Mouse (Mus musculus) ovary, adult 18-20 months (tissue): Measurements from ENCODE around the gene Sumf1.

Source experiments
- DNase-seq: peaks from one replicate; pipeline ENCODE4 v3.0.0; 2022; ENCODE audit warnings: low spot score, mixed read lengths

The Sumf1 gene

DNA sequence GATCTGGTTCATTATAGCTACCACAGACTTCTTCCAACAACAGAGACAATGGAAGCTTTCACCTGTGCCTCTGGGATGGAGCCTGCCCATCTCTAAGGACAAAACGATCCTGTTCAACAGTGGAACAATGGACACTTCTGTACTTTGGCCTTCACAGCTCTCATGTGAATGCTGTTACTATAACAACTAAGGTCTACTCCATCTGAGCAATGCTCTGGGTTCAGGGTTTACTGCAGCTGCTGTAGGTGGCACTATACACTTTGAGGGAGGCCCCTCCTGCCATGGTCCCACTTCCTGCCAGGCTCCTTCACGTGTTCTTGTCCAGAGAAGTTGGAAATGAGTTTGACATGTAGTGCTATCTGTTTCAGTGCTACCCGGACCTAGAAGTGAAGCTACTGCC is 36.9 kb downstream of the Sumf1 start:
- no peak for DNase-seq

- no peak for DNase-seq
Observed at GRCm38 (mm10) chr6:108146637-108147036, 38.7 kb downstream of the Sumf1 start.

DNA sequence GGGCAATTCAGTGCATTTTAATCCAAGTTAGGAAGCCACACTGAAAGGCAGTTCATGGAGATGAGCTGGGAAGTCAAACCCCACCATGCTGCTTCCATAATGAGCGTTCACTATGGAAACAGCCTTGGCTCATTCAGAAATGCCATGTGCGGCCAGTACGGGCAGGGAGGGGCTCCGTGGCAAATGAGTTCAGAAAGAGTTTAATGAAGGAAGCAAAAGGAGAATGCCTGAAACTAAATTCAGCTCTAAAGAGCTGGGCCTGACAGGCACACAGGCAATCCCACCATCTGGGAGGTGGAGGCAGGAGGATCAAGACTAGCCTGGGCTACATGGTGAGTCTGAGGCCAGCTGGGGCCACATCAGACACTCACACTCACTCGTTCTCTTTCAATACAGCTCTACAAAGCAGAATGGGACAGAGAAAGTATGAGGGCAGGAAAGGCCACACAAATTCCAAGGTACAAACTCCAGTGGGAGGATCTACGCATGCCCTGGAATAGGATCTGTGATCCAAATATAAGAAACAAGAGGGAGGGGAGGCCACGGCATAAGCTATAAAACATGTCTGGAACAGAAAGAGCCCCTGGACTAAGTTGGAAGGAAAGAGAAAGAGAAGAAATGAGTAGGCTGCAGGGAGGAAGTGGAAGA is 39.3 kb downstream of the Sumf1 start:
- no peak for DNase-seq

- no peak for DNase-seq
Observed at GRCm38 (mm10) chr6:108145241-108145640, 40.1 kb downstream of the Sumf1 start.

- no peak for DNase-seq
Observed at GRCm38 (mm10) chr6:108142796-108143195, 42.6 kb downstream of the Sumf1 start.

GRCm38 (mm10) chr6:108140722-108141490 is 44.5 kb downstream of the Sumf1 start:
- no peak for DNase-seq

DNA sequence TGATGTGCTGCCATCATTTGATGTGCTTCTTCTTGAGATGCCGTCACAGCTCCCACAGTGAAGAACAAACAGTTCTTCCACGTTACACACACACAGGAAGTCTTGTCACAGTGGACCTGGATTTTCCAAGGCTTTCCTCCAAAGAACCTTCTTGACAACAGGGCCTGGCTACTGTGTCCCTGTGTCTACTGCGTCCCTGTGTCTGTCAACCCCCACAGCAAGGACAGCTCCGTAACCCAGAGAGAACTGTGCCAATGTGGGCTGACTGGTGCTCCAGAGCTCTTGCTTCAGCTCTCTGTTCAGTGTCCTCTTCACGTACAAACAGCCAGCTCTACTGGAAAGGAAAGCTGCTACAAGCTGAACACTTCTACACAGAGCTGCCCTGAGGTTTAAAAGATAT is 48.4 kb downstream of the Sumf1 start:
- DNase-seq: no peak

DNA sequence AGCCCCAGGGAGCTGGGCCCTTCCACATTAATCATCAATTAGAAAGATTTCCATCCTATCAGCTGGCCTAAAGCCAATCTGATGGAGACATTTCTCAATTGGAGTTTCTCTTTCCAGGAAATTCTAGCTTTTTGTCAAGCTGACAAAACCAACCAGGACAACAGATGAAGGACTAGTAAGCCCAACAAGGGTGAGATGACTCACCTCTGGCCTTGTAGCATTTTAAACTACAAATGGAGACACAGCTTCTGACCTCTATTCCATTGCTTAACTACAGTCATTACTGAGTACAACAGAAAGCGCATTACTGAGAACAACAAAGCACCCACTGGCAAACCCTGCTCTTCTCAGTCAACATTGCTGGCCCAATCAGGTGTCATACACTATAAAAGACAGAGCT is 49.1 kb downstream of the Sumf1 start:
- DNase-seq: no peak

GRCm38 (mm10) chr6:108132268-108132935 is 53.0 kb downstream of the Sumf1 start:
- no peak for DNase-seq

- DNase-seq: no peak
Observed at GRCm38 (mm10) chr6:108130718-108131117, 54.7 kb downstream of the Sumf1 start.

GRCm38 (mm10) chr6:108126631-108127030 is 58.8 kb downstream of the Sumf1 start:
- no peak for DNase-seq

DNA sequence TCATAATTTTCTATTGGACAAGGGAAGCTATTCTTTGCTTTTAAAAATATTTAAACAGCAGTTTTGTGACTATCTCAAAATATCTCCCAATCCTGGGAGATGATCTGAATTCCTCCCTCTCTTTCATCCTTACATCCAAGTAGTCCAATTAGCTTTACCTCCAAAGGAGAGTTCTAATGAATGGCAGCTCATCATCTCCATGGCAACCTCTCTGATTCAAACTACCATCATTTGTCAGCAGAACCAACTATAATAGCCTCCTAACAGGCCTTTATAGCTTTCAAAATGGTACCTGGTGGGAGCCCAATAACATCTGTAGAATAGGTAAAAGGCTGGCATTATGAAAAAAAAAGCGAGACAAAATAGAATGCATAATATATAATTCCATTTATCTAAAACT is 59.9 kb downstream of the Sumf1 start:
- DNase-seq: no peak

DNA sequence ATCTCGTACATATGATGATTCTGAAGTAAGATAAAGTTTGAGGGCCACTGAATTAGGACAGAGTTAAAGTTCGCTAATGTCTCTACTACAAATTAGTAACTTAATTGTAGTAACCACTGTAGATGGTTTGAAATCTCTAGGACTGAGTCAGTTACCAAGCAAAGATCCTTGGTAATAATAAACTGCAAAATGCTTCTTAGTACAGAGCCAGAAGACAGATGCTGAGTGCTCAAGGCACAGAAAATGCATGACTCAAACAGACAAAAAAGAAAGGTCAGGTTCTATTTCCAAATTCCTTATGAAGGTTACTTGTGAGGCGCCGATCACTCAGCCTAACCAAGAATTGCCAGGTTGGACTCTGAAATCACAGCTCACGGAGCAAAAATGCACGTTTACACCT is 67.5 kb downstream of the Sumf1 start:
- DNase-seq: no peak

DNA sequence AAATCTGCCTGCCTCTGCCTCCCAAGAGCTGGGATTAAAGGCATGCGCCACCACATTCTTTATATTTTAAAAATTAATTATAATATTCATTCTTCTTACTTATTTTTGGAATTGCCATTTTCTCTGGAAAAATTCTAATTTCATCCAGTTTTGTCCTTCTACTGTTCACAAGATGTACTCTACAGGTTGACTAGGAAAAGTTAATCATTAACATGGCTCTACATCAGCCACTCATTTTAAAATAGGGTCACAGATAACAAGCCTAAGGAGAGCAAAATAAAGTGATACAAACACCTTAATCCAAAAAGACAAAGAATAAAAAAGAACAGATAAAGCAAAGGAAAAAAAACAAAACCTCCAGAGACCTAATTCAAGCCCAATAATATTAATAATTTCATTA is 70.4 kb downstream of the Sumf1 start:
- no peak for DNase-seq

GRCm38 (mm10) chr6:108111693-108112092 is 73.7 kb downstream of the Sumf1 start:
- DNase-seq: no peak

GRCm38 (mm10) chr6:108110336-108110735 is 75.0 kb downstream of the Sumf1 start:
- DNase-seq: no peak

GRCm38 (mm10) chr6:108107376-108107775 is 78.0 kb downstream of the Sumf1 start:
- DNase-seq: no peak

DNA sequence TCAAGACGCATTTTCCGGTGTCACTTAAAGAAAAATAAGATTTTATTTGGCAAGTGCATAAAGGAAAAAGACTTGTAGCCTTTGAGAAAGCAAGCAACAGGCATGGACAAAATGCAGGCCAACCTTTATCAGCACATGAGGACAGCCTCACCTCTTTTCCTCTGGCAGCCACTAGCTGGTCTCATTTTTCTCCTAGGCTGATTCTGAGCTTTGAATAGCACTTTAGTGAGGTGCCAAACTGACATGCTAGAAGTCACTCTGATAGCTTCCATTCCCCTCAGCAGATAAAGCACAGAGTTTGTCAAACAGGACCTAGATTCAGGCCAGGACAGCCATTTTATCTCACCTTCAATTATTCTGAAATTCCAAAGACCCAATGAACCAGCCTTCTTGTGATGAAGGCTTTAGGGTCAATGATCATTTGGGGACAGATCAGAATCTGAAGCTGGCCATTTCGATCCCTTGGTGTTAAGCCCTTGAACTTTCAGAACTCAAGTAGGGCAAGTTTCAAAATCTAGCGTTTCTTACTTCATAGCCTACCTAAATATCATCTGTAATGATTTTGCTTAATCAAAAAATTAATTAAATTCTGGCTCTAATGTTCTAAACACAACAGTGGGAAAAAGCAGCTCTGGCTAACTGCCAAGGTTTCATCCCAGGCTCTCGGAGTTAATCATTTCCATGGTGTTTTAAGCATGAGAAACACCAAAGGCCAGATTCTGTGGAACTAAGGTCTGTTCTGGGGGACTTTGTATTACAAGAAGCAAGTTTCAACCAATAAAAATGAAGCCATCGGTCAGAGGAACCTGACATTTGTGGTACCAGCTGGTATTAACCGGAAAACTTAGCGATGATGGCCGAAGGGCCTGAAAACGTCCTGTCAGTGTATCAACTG is 83.2 kb downstream of the Sumf1 start:
- DNase-seq: no peak

DNA sequence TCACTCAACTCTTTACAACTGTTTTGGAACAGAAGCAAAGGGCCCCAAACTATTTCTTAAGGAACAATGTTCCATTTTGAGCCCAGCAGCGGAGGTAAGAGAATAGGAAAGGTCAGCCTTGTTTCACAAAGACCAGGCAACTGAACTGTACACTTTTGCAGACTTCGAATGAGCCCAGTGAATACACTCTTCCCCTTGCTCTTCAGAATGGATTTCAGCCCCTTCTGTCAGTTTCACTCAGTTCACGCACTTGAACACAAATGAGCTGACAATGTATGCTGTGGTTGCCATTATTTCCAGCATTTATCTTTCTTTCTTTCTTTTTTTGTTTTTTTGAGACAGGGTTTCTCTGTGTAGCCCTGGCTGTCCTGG is 86.5 kb downstream of the Sumf1 start:
- DNase-seq: no peak

GRCm38 (mm10) chr6:108098171-108098845 is 87.1 kb downstream of the Sumf1 start:
- peak; percentile 13 for DNase-seq

DNA sequence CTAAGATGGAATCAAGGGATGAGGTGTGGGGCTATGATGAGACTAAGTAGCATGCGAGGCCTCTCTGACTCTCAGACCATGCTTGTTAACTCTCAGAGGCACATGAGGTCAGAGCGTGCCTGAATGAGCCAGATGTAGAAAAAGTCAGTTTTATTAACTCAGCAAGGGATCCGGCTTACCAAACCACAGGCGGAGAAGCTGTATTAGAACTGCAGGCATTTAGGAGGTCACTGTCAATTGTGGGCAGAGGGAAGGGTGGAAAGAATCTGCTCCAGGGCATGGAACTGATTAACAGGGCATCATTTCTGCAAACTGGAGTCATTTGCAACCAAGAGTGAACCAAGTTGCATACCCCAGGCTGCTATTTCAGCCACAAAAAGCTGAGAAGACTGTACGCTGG is 89.9 kb downstream of the Sumf1 start:
- DNase-seq: no peak

- DNase-seq: no peak
Observed at GRCm38 (mm10) chr6:108093449-108093848, 91.9 kb downstream of the Sumf1 start.
